Mouse (Mus musculus): ENCODE data around the gene Nynrin. TPM values are rescaled to one million over a fixed set of nuclear protein-coding genes. Genes with fewer than 3 reads are reported as not detected.

Nynrin gene
- polyA plus RNA-seq, 1 experiment from 2014 or later, result 14.2 TPM

- H3K9me3 ChIP-seq (ENCODE audit: control insufficient read depth, low read depth, low read length), result no peaks in the 10 kb centered on the region
- peaks cover 33% of the 10 kb centered on the region for H3K36me3 ChIP-seq (ENCODE audit: control insufficient read depth, insufficient read depth, low read length)
- H3K27me3 ChIP-seq (ENCODE audit: control insufficient read depth, insufficient read depth, low read length), result no peaks in the 10 kb centered on the region
- peak; percentile 94 for ATAC-seq (ENCODE audit: insufficient number of reproducible peaks, insufficient read depth, low FRiP score, low read depth)
- H3K4me2 ChIP-seq (replicated peaks; ENCODE audit: low read depth, low read length), result peak within 1 kb of the TSS; percentile 85
- WGBS, result under 1% methylated on average over 24 of the region's 30 CpGs
- H3K4me3 ChIP-seq (ENCODE audit: low read depth, low read length), result peak within 1 kb of the TSS; percentile 65
- H3K9ac ChIP-seq (replicated peaks; ENCODE audit: low read depth, low read length), result peak within 1 kb of the TSS; percentile 62
- H3K27ac ChIP-seq (ENCODE audit: low read length), result peak within 1 kb of the TSS; percentile 95
- peaks cover 26% of the 10 kb centered on the region for H3K4me1 ChIP-seq (ENCODE audit: control insufficient read depth, insufficient read depth, low read length)
Observed at GRCm38 (mm10) chr14:55884713-55885113, 30.9 kb downstream of the Nynrin start, which contains the start of gene Khnyn. Gene Khnyn, plus strand, starts transcription at chr14:55884947.

GRCm38 (mm10) chr14:55885114-55885790 is 31.4 kb downstream of the Nynrin start:
- Histone ChIP-seq H3K36me3 (ENCODE audit: control insufficient read depth, insufficient read depth, low read length) (peaks cover 35% of the 10 kb centered on the region), H3K4me2 (replicated peaks; ENCODE audit: low read depth, low read length) (peak overlapping the region; percentile 85), H3K27me3 (ENCODE audit: control insufficient read depth, insufficient read depth, low read length) (no peaks in the 10 kb centered on the region), H3K9ac (replicated peaks; ENCODE audit: low read depth, low read length) (peak overlapping the region; percentile 62), H3K4me3 (ENCODE audit: low read depth, low read length) (peak overlapping the region; percentile 65), H3K4me1 (ENCODE audit: control insufficient read depth, insufficient read depth, low read length) (peaks cover 26% of the 10 kb centered on the region), H3K9me3 (ENCODE audit: control insufficient read depth, low read depth, low read length) (no peaks in the 10 kb centered on the region), H3K27ac (ENCODE audit: low read length) (peak overlapping the region; percentile 95)
- WGBS, result under 1% methylated on average over 16 of the region's 30 CpGs
- peak; percentile 74 for ATAC-seq (ENCODE audit: insufficient number of reproducible peaks, insufficient read depth, low FRiP score, low read depth)

GRCm38 (mm10) chr14:55885791-55886271 is 32.0 kb downstream of the Nynrin start:
- H3K36me3 ChIP-seq (ENCODE audit: control insufficient read depth, insufficient read depth, low read length), result peaks cover 39% of the 10 kb centered on the region
- H3K27me3 ChIP-seq (ENCODE audit: control insufficient read depth, insufficient read depth, low read length), result no peaks in the 10 kb centered on the region
- peaks cover 26% of the 10 kb centered on the region for H3K4me1 ChIP-seq (ENCODE audit: control insufficient read depth, insufficient read depth, low read length)
- peak overlapping the region; percentile 95 for H3K27ac ChIP-seq (ENCODE audit: low read length)
- no peak for ATAC-seq (ENCODE audit: insufficient number of reproducible peaks, insufficient read depth, low FRiP score, low read depth)
- peak overlapping the region; percentile 65 for H3K4me3 ChIP-seq (ENCODE audit: low read depth, low read length)
- no peaks in the 10 kb centered on the region for H3K9me3 ChIP-seq (ENCODE audit: control insufficient read depth, low read depth, low read length)
- 1% methylated on average over 16 of the region's 16 CpGs for WGBS
- H3K4me2 ChIP-seq (replicated peaks; ENCODE audit: low read depth, low read length), result peak overlapping the region; percentile 85
- H3K9ac ChIP-seq (replicated peaks; ENCODE audit: low read depth, low read length), result peak overlapping the region; percentile 62

- H3K27me3 ChIP-seq (ENCODE audit: control insufficient read depth, insufficient read depth, low read length), result no peaks in the 10 kb centered on the region
- 0 out of 2 replicates have a peak overlapping the region, but pooled peaks have one; percentile 62 for H3K9ac ChIP-seq (replicated peaks; ENCODE audit: low read depth, low read length)
- H3K4me3 ChIP-seq (ENCODE audit: low read depth, low read length), result no peak overlapping the region
- H3K4me2 ChIP-seq (replicated peaks; ENCODE audit: low read depth, low read length), result peak overlapping the region; percentile 85
- WGBS, result 77% methylated on average over 23 of the region's 24 CpGs
- H3K27ac ChIP-seq (ENCODE audit: low read length), result no peak overlapping the region; the same call in 1 of the 2 replicates
- peaks cover 40% of the 10 kb centered on the region for H3K36me3 ChIP-seq (ENCODE audit: control insufficient read depth, insufficient read depth, low read length)
- peaks cover 26% of the 10 kb centered on the region for H3K4me1 ChIP-seq (ENCODE audit: control insufficient read depth, insufficient read depth, low read length)
- ATAC-seq (ENCODE audit: insufficient number of reproducible peaks, insufficient read depth, low FRiP score, low read depth), result no peak
- H3K9me3 ChIP-seq (ENCODE audit: control insufficient read depth, low read depth, low read length), result no peaks in the 10 kb centered on the region
Observed at GRCm38 (mm10) chr14:55886571-55887382, 33.0 kb downstream of the Nynrin start.

- 88% methylated on average over 12 of the region's 12 CpGs for WGBS
- Histone ChIP-seq H3K9ac (replicated peaks; ENCODE audit: low read depth, low read length) (no peak overlapping the region), H3K36me3 (ENCODE audit: control insufficient read depth, insufficient read depth, low read length) (peaks cover 51% of the 10 kb centered on the region), H3K9me3 (ENCODE audit: control insufficient read depth, low read depth, low read length) (no peaks in the 10 kb centered on the region), H3K27me3 (ENCODE audit: control insufficient read depth, insufficient read depth, low read length) (no peaks in the 10 kb centered on the region), H3K4me1 (ENCODE audit: control insufficient read depth, insufficient read depth, low read length) (peaks cover 13% of the 10 kb centered on the region; the same call in 1 of the 2 replicates), H3K4me3 (ENCODE audit: low read depth, low read length) (no peak overlapping the region), H3K27ac (ENCODE audit: low read length) (no peak overlapping the region), H3K4me2 (replicated peaks; ENCODE audit: low read depth, low read length) (no peak overlapping the region)
- ATAC-seq (ENCODE audit: insufficient number of reproducible peaks, insufficient read depth, low FRiP score, low read depth), result no peak
Observed at GRCm38 (mm10) chr14:55897671-55898070, 43.9 kb downstream of the Nynrin start.

- Histone ChIP-seq H3K27ac (ENCODE audit: low read length) (peak overlapping the region; percentile 87; the same call in 1 of the 2 replicates), H3K9ac (replicated peaks; ENCODE audit: low read depth, low read length) (no peak overlapping the region), H3K36me3 (ENCODE audit: control insufficient read depth, insufficient read depth, low read length) (peaks cover 43% of the 10 kb centered on the region), H3K4me2 (replicated peaks; ENCODE audit: low read depth, low read length) (peak overlapping the region; percentile 85; the same call in 1 of the 2 replicates), H3K27me3 (ENCODE audit: control insufficient read depth, insufficient read depth, low read length) (no peaks in the 10 kb centered on the region), H3K9me3 (ENCODE audit: control insufficient read depth, low read depth, low read length) (no peaks in the 10 kb centered on the region), H3K4me3 (ENCODE audit: low read depth, low read length) (no peak overlapping the region), H3K4me1 (ENCODE audit: control insufficient read depth, insufficient read depth, low read length) (peaks cover 13% of the 10 kb centered on the region; the same call in 1 of the 2 replicates)
- WGBS, result 80% methylated on average over 7 of the region's 7 CpGs
- ATAC-seq (ENCODE audit: insufficient number of reproducible peaks, insufficient read depth, low FRiP score, low read depth), result no peak
Observed at GRCm38 (mm10) chr14:55898947-55899346, 45.1 kb downstream of the Nynrin start.

- peak; percentile 92 for ATAC-seq (ENCODE audit: insufficient number of reproducible peaks, insufficient read depth, low FRiP score, low read depth)
- under 1% methylated on average over 39 of the region's 39 CpGs for WGBS
- H3K4me1 ChIP-seq (ENCODE audit: control insufficient read depth, insufficient read depth, low read length), result peaks cover 13% of the 10 kb centered on the region; the same call in 1 of the 2 replicates
- H3K36me3 ChIP-seq (ENCODE audit: control insufficient read depth, insufficient read depth, low read length), result peaks cover 35% of the 10 kb centered on the region
- peak within 1 kb of the TSS; percentile 36 for H3K4me3 ChIP-seq (ENCODE audit: low read depth, low read length)
- H3K4me2 ChIP-seq (replicated peaks; ENCODE audit: low read depth, low read length), result peak within 1 kb of the TSS; percentile 85
- peak within 1 kb of the TSS; percentile 37 for H3K9ac ChIP-seq (replicated peaks; ENCODE audit: low read depth, low read length)
- no peaks in the 10 kb centered on the region for H3K27me3 ChIP-seq (ENCODE audit: control insufficient read depth, insufficient read depth, low read length)
- H3K9me3 ChIP-seq (ENCODE audit: control insufficient read depth, low read depth, low read length), result no peaks in the 10 kb centered on the region
- H3K27ac ChIP-seq (ENCODE audit: low read length), result peak within 1 kb of the TSS; percentile 87
Observed at GRCm38 (mm10) chr14:55899701-55900413, 46.0 kb downstream of the Nynrin start, which contains the start of gene Sdr39u1. Gene Sdr39u1, minus strand, starts transcription at chr14:55900293.

GRCm38 (mm10) chr14:55900414-55900755 is 46.6 kb downstream of the Nynrin start:
- peaks cover 13% of the 10 kb centered on the region; the same call in 1 of the 2 replicates for H3K4me1 ChIP-seq (ENCODE audit: control insufficient read depth, insufficient read depth, low read length)
- 6% methylated on average over 12 of the region's 12 CpGs for WGBS
- H3K27ac ChIP-seq (ENCODE audit: low read length), result peak overlapping the region; percentile 87
- H3K9ac ChIP-seq (replicated peaks; ENCODE audit: low read depth, low read length), result peak overlapping the region; percentile 37
- no peaks in the 10 kb centered on the region for H3K9me3 ChIP-seq (ENCODE audit: control insufficient read depth, low read depth, low read length)
- H3K36me3 ChIP-seq (ENCODE audit: control insufficient read depth, insufficient read depth, low read length), result peaks cover 30% of the 10 kb centered on the region
- ATAC-seq (ENCODE audit: insufficient number of reproducible peaks, insufficient read depth, low FRiP score, low read depth), result no peak
- H3K4me3 ChIP-seq (ENCODE audit: low read depth, low read length), result peak overlapping the region; percentile 36
- no peaks in the 10 kb centered on the region for H3K27me3 ChIP-seq (ENCODE audit: control insufficient read depth, insufficient read depth, low read length)
- H3K4me2 ChIP-seq (replicated peaks; ENCODE audit: low read depth, low read length), result peak overlapping the region; percentile 85

All from stomach, embryonic 14.5 days (tissue).